Comparison of ENCODE assay signal across 7 mouse cellular contexts in genomic region chr4:120974711-120975427, GRCm38 (mm10). TPM values are rescaled to one million over a fixed set of nuclear protein-coding genes. Genes with fewer than 3 reads are reported as not detected.
DNase-seq lines count a peak whose midpoint lies in the region; ATAC-seq and TF ChIP-seq lines count a peak whose summit lies in the region.

No protein-coding gene starts in this region.

- no peak overlapping the region for H3K4me3 ChIP-seq in liver, adult 2 months (ENCODE audit: insufficient read depth, low read depth, low read length)
- H3K4me3 ChIP-seq in cerebellum, adult 2 months (replicated peaks; ENCODE audit: insufficient read depth, low read depth, low read length) = no peak overlapping the region
- H3K4me3 ChIP-seq in liver, embryonic 14.5 days (ENCODE audit: insufficient read depth in 1 of 2, low read depth in 2 of 2, low read length in 2 of 2) = no peak overlapping the region
- H3K4me3 ChIP-seq in midbrain, embryonic 13.5 days (replicated peaks) = no peak overlapping the region

- no peak overlapping the region for H3K4me2 ChIP-seq in liver, embryonic 14.5 days (ENCODE audit: low read depth)
- no peak overlapping the region for H3K4me2 ChIP-seq in midbrain, embryonic 13.5 days (replicated peaks)

- H3K27ac ChIP-seq in liver, adult 2 months (replicated peaks; ENCODE audit: insufficient read depth, low read depth, low read length) = peak overlapping the region; percentile 91
- H3K27ac ChIP-seq in cerebellum, adult 2 months (ENCODE audit: insufficient read depth, low read length) = peak overlapping the region; percentile 81
- peak overlapping the region; percentile 39 for H3K27ac ChIP-seq in liver, embryonic 14.5 days
- no peak overlapping the region for H3K27ac ChIP-seq in midbrain, embryonic 13.5 days

- H3K9ac ChIP-seq in liver, adult 2 months (ENCODE audit: low read depth, low read length) = 0 out of 2 replicates have a peak overlapping the region, but pooled peaks have one; percentile 16
- H3K9ac ChIP-seq in liver, embryonic 14.5 days (replicated peaks) = no peak overlapping the region
- H3K9ac ChIP-seq in midbrain, embryonic 13.5 days (replicated peaks) = no peak overlapping the region

- WGBS in liver, adult 2 months = 26% methylated on average over 11 of the region's 11 CpGs
- 40% methylated on average over 11 of the region's 11 CpGs for WGBS in cerebellum, adult 2 months
- WGBS in liver, embryonic 14.5 days (ENCODE audit: insufficient replicate concordance) = 72% methylated on average over 11 of the region's 11 CpGs
- WGBS in midbrain, embryonic 13.5 days = 88% methylated on average over 11 of the region's 11 CpGs

- H3K9me3 ChIP-seq in liver, embryonic 14.5 days (ENCODE audit: control insufficient read depth, low read length) = no peaks in the 10 kb centered on the region
- no peaks in the 10 kb centered on the region for H3K9me3 ChIP-seq in midbrain, embryonic 13.5 days

- peak; percentile 77 for ATAC-seq in liver, embryonic 14.5 days (ENCODE audit: insufficient read depth)
- no peak for ATAC-seq in midbrain, embryonic 13.5 days

- TF ChIP-seq EP300 in liver, embryonic 14.5 days (IDR thresholded peaks at IDR 0.05; ENCODE audit: low read depth) = no peak

- TF ChIP-seq POLR2A in liver, adult 2 months (IDR thresholded peaks at IDR 0.05; ENCODE audit: extremely low read depth, insufficient read depth, low read length) = no peak
- no peak for TF ChIP-seq POLR2A in cerebellum, adult 2 months (IDR thresholded peaks at IDR 0.05; ENCODE audit: borderline replicate concordance, insufficient read depth, low read length)

- H3K4me1 ChIP-seq in liver, adult 2 months (ENCODE audit: control insufficient read depth, insufficient read depth, low read length) = peaks cover 17% of the 10 kb centered on the region
- peaks cover 10% of the 10 kb centered on the region for H3K4me1 ChIP-seq in cerebellum, adult 2 months (ENCODE audit: control insufficient read depth, insufficient read depth, low read length)
- peaks cover 0 to 10% of the 10 kb centered on the region in 2 experiments; a peak in 2 of 4 replicates for H3K4me1 ChIP-seq in liver, embryonic 14.5 days (replicated peaks; ENCODE audit: control insufficient read depth in 2 of 2, insufficient read depth in 2 of 2, low read length in 1 of 2)
- no peaks in the 10 kb centered on the region for H3K4me1 ChIP-seq in midbrain, embryonic 13.5 days (replicated peaks)

- peaks cover 22% of the 10 kb centered on the region; the same call in 1 of the 2 replicates for H3K36me3 ChIP-seq in liver, adult 2 months (ENCODE audit: control insufficient read depth, insufficient read depth, low read length)
- peaks cover 45% of the 10 kb centered on the region for H3K36me3 ChIP-seq in liver, embryonic 14.5 days (replicated peaks; ENCODE audit: control insufficient read depth, insufficient read depth, low read depth)
- peaks cover 54% of the 10 kb centered on the region for H3K36me3 ChIP-seq in midbrain, embryonic 13.5 days

- no peak for TF ChIP-seq CTCF in liver, adult 2 months (IDR thresholded peaks at IDR 0.05; ENCODE audit: low read depth, low read length)
- TF ChIP-seq CTCF in cerebellum, adult 2 months (IDR thresholded peaks at IDR 0.05; ENCODE audit: borderline replicate concordance, insufficient read depth, low read depth, low read length) = no peak
- TF ChIP-seq CTCF in liver, embryonic 14.5 days (IDR thresholded peaks at IDR 0.05; ENCODE audit: low read depth) = no peak

- no peaks in the 10 kb centered on the region; the same call in 1 of the 2 replicates for H3K79me2 ChIP-seq in liver, adult 2 months (ENCODE audit: control insufficient read depth, insufficient read depth, low read length)

- peak; percentile 99 for DNase-seq in liver, adult 2 months (ENCODE audit: extremely low read depth, low read depth, low spot score)
- DNase-seq in liver = no peak
- peak; percentile 66 to 79 for DNase-seq in cerebellum, adult 2 months
- no peak for DNase-seq in liver, embryonic 14.5 days (ENCODE audit: low read depth in 3 of 3, low spot score in 3 of 3)
- peak; percentile 68 for DNase-seq in thymus, postnatal 25 days
- no peak for DNase-seq in MN1 (ENCODE audit: low spot score)

- no peaks in the 10 kb centered on the region for H3K27me3 ChIP-seq in liver, adult 2 months (ENCODE audit: control insufficient read depth, insufficient read depth, low read length)
- no peaks in the 10 kb centered on the region for H3K27me3 ChIP-seq in cerebellum, adult 2 months (ENCODE audit: control insufficient read depth, insufficient read depth, low read length)
- H3K27me3 ChIP-seq in liver, embryonic 14.5 days (ENCODE audit: control insufficient read depth, insufficient read depth, low read length) = no peaks in the 10 kb centered on the region
- no peaks in the 10 kb centered on the region for H3K27me3 ChIP-seq in midbrain, embryonic 13.5 days

RNA-seq across cellular contexts. Expression of gene Zfp69, which starts 23.4 kb away (rescaled TPM):
- total RNA-seq in liver, adult 2 months (2014; rRNA removed) = 1.3 and 3.5 TPM in 2 replicates
- 0.87 and 1.00 TPM in 2 replicates for polyA plus RNA-seq in liver, adult 2 months (2012; rRNA removed)
- polyA plus RNA-seq in cerebellum, adult 2 months (2012; rRNA removed) = 1.9 and 3.1 TPM in 2 replicates
- 1.0 and 1.1 TPM in 2 replicates for polyA plus RNA-seq in liver, embryonic 14.5 days (2012; rRNA removed)
- 1.2 and 1.3 TPM in 2 replicates for polyA plus RNA-seq in liver, embryonic 14.5 days (2014; fragmentation: Nextera tagmentation; extraction: Ambion mirVana)
- polyA plus RNA-seq in midbrain, embryonic 13.5 days (2015; fragmentation: Nextera tagmentation; extraction: Ambion mirVana) = 8.8 and 9.4 TPM in 2 replicates

RNA-seq across cellular contexts. Expression of gene Smap2, which starts 42.2 kb away (rescaled TPM):
- total RNA-seq in liver, adult 2 months (2014; rRNA removed) = 13.7 and 16.9 TPM in 2 replicates
- 19.2 and 20.8 TPM in 2 replicates for polyA plus RNA-seq in liver, adult 2 months (2012; rRNA removed)
- 82.0 and 90.6 TPM in 2 replicates for polyA plus RNA-seq in cerebellum, adult 2 months (2012; rRNA removed)
- 15.4 and 17.0 TPM in 2 replicates for polyA plus RNA-seq in liver, embryonic 14.5 days (2012; rRNA removed)
- 19.6 and 22.1 TPM in 2 replicates for polyA plus RNA-seq in liver, embryonic 14.5 days (2014; fragmentation: Nextera tagmentation; extraction: Ambion mirVana)
- polyA plus RNA-seq in midbrain, embryonic 13.5 days (2015; fragmentation: Nextera tagmentation; extraction: Ambion mirVana) = 30.9 and 34.2 TPM in 2 replicates

RNA-seq across cellular contexts. Expression of gene Exo5, which starts 50.1 kb away (rescaled TPM):
- 3.2 and 5.4 TPM in 2 replicates for total RNA-seq in liver, adult 2 months (2014; rRNA removed)
- polyA plus RNA-seq in liver, adult 2 months (2012; rRNA removed) = 1.4 and 1.6 TPM in 2 replicates
- polyA plus RNA-seq in cerebellum, adult 2 months (2012; rRNA removed) = 9.4 and 10.1 TPM in 2 replicates
- polyA plus RNA-seq in liver, embryonic 14.5 days (2012; rRNA removed) = 3.4 and 7.2 TPM in 2 replicates
- 5.3 and 5.8 TPM in 2 replicates for polyA plus RNA-seq in liver, embryonic 14.5 days (2014; fragmentation: Nextera tagmentation; extraction: Ambion mirVana)
- 39.2 and 44.5 TPM in 2 replicates for polyA plus RNA-seq in midbrain, embryonic 13.5 days (2015; fragmentation: Nextera tagmentation; extraction: Ambion mirVana)

Comparison
In these comparisons a context has a peak if more than half of its experiments do, and no peak if none do; other contexts are left out.
1. DNase-seq: peak in liver, adult 2 months (single experiment), cerebellum, adult 2 months (2 of 2) and thymus, postnatal 25 days (single experiment); none in liver (single experiment), liver, embryonic 14.5 days (0 of 3) and MN1 (single experiment).